Mouse (Mus musculus): ENCODE results near the gene Pth2. TPM values are rescaled to one million over a fixed set of nuclear protein-coding genes. Genes with fewer than 3 reads are reported as not detected.
"Not testable (repeated sequence)": the region's sequence is repeated elsewhere in the genome, so short reads cannot be mapped to it uniquely, and the experiment has no call there.

The Pth2 gene
- total RNA-seq (2021) = not detected
- long read RNA-seq, experiment 1 = 0 reads
- long read RNA-seq, experiment 2 = 0 reads

GRCm38 (mm10) chr7:45180896-45181477 is at the start of gene Pth2:
TSS of gene Pth2 (plus strand) at chr7:45180995.
- no peak for DNase-seq

GRCm38 (mm10) chr7:45131850-45132249 is 48.9 kb upstream of the Pth2 start:
- DNase-seq = no peak

- no peak for DNase-seq
Observed at GRCm38 (mm10) chr7:45133446-45134159, 47.2 kb upstream of the Pth2 start.

GRCm38 (mm10) chr7:45134544-45135026 is 46.2 kb upstream of the Pth2 start:
- DNase-seq = no peak

GRCm38 (mm10) chr7:45135370-45135769 is 45.4 kb upstream of the Pth2 start:
- no peak for DNase-seq

GRCm38 (mm10) chr7:45135993-45136567 is 44.7 kb upstream of the Pth2 start, which contains the start of the genes Gm45713 and Flt3l:
TSS of gene Gm45713 (minus strand) at chr7:45136231.
TSS of gene Flt3l (minus strand) at chr7:45136432.
- peak; percentile 88 for DNase-seq

- no peak for DNase-seq
Observed at GRCm38 (mm10) chr7:45137171-45138006, 43.4 kb upstream of the Pth2 start.

- DNase-seq = no peak
Observed at GRCm38 (mm10) chr7:45138403-45138802, 42.4 kb upstream of the Pth2 start.

- DNase-seq = no peak
Observed at GRCm38 (mm10) chr7:45139904-45140723, 40.7 kb upstream of the Pth2 start.

- DNase-seq = no peak
Observed at GRCm38 (mm10) chr7:45141319-45141718, 39.5 kb upstream of the Pth2 start.

GRCm38 (mm10) chr7:45141914-45142313 is 38.9 kb upstream of the Pth2 start:
- DNase-seq = no peak

GRCm38 (mm10) chr7:45144368-45145174 is 36.2 kb upstream of the Pth2 start:
- peak; percentile 47 for DNase-seq

- DNase-seq = no peak
Observed at GRCm38 (mm10) chr7:45145460-45145859, 35.3 kb upstream of the Pth2 start.

- DNase-seq = no peak
Observed at GRCm38 (mm10) chr7:45147267-45147666, 33.5 kb upstream of the Pth2 start.

GRCm38 (mm10) chr7:45147899-45148298 is 32.9 kb upstream of the Pth2 start:
- DNase-seq = no peak

GRCm38 (mm10) chr7:45148534-45149098 is 32.2 kb upstream of the Pth2 start:
- no peak for DNase-seq

- peak; percentile 50 for DNase-seq
Observed at GRCm38 (mm10) chr7:45149545-45149944, 31.2 kb upstream of the Pth2 start.

GRCm38 (mm10) chr7:45150321-45150720 is 30.5 kb upstream of the Pth2 start:
- no peak for DNase-seq

- peak; percentile 59 for DNase-seq
Observed at GRCm38 (mm10) chr7:45151303-45151702, 29.5 kb upstream of the Pth2 start.

- not testable (repeated sequence) for DNase-seq
Observed at GRCm38 (mm10) chr7:45153052-45153451, 27.7 kb upstream of the Pth2 start.

All from gastrocnemius, postnatal 25 days (tissue).